Mouse (Mus musculus): ENCODE data around the gene Psrc1.

The Psrc1 gene

GRCm38 (mm10) chr3:108424944-108425623 is 41.4 kb downstream of the Psrc1 start:
- no peak for DNase-seq

- no peak for DNase-seq
Measured at GRCm38 (mm10) chr3:108425624-108426018, 42.0 kb downstream of the Psrc1 start.

- no peak for DNase-seq
Measured at GRCm38 (mm10) chr3:108432542-108433187, 49.0 kb downstream of the Psrc1 start.

- no peak for DNase-seq
Measured at GRCm38 (mm10) chr3:108433188-108433880, 49.7 kb downstream of the Psrc1 start.

- DNase-seq = no peak
Measured at GRCm38 (mm10) chr3:108433881-108434495, 50.3 kb downstream of the Psrc1 start.

GRCm38 (mm10) chr3:108435701-108436379 is 52.2 kb downstream of the Psrc1 start:
- DNase-seq = no peak

- DNase-seq = no peak
Measured at GRCm38 (mm10) chr3:108436380-108436714, 52.7 kb downstream of the Psrc1 start.
